Mouse (Mus musculus) right cerebral cortex, postnatal 10 days (tissue): ENCODE measurements around the gene Abcg1.

Source experiments
- DNase-seq, 2 experiments: peaks; one replicate each; pipeline ENCODE4 v3.0.0; 2021; ENCODE audit warnings: low spot score in 2 of 2

Gene Abcg1

DNA sequence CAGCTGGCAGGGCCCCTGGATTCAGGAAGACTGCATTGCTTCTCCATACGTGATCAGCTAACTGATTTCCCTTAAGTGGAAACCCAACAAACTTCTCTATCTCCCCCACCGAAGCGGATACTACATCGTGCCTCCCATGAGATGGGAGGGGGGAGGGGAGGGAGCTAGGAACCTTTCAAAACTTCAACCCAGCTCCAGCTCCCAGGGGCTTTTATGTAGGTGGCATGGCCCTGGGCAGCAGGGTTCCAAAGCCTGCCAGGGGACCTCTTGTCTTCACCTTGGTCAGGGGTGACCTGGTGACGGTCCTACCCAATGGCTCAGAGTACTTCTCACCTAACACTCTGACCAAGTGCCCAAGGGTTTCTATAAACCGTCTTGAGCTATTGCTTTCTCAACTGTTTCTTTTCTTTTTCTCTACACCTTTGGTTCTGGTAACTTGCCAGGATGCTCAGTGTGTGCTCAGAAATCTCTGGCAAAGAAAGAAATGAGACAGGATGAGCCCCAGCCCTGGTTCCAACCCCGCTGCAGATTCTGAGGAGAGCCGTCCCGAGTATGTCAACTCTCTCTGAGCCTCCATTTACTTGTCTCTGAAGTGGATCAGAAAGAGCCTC lies 71.3 kb downstream of the Abcg1 start:
- DNase-seq: no peak

DNA sequence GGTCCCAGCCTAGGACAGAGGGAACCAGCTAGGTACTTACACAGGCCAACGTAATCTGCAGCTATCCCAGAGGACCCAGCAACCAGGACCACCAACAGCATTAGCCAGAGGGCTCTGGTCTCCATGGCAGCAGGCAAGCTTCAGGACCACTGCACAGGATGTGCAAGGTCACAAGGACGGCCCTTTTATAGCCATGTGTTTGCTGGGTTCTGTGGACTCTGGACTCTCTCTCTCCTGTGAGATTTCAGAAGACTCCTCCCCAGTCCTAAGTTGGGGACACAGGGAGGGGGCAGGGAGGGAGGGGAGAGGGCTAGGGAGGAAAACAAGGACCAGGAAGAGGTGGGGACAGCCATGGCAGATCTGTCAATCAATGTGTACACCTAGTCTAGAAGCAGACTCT lies 72.0 kb downstream of the Abcg1 start, which contains the start of gene Tff3:
Gene Tff3 (minus strand): TSS at position 195 of the 400 bp plus-strand sequence.
- DNase-seq: no peak

DNA sequence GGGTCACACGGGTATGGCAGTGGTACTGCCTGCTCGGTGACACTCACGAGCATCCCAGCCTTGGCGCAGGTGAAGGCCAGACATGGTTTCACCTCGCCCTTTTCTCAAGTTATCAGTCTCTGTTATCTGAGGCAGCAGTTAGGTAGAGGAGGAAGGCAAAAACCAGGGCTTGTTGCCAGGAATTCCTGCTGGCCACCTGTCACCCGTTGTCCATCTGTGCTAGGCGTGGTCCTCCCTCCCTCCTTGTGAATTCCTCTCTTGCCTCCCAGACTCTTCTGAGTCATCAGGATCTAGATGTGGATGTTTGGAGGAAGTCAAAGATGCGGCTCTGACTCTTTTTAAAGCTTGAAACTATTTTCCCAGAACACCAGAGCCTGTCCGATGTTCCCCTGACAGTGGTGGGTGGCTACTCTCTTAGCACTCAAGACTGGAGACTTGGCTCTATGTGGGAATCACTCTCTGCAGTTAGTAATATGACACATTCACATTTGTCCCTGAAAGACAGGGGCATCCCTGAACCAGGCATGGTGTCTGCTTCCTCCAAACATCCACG lies 73.9 kb downstream of the Abcg1 start:
- no peak for DNase-seq

- DNase-seq: no peak
Measured at GRCm38 (mm10) chr17:31133776-31134175, 76.3 kb downstream of the Abcg1 start.

GRCm38 (mm10) chr17:31134913-31135312 lies 77.4 kb downstream of the Abcg1 start:
- no peak for DNase-seq

GRCm38 (mm10) chr17:31136291-31136690 lies 78.8 kb downstream of the Abcg1 start:
- DNase-seq: no peak

DNA sequence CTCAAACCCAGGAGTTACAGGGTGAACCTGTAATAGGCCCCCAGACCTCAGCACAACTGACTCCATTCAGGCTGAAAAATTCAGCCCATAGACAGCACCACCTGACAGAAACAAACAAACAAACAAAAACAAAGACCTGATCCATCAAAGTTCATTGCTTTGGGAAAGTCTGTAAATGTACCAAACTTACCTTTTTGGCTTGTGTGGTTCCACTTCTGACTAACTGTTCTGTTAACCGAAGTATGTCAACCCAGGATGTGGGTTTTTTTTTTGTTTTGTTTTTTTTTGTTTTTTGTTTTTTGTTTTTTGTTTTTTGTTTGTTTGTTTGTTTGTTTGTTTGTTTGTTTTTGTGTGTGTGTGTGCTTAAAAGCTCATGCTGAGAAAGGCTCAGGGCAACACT lies 79.3 kb downstream of the Abcg1 start:
- no peak for DNase-seq

DNA sequence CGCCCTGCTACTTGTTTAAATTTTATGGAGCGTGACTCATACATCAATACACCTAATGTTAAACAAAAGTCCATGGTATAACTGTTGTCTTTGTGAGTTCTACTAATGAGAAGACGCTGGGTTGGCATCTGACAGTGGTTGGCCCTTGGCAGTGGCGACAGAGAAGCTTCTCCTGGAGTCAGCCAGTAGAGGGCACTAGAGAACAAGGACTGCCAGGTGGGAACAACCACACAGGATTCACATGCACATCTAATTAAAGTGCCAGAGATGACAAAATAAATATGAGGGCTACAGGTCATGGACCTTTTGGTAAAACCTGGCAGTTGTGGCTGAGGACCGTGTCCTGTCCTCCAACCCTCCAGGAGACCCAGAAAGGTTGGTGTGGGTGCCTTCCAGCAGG lies 80.9 kb downstream of the Abcg1 start:
- peak in 1 of 2 experiments; percentile 73 for DNase-seq

- no peak for DNase-seq
Measured at GRCm38 (mm10) chr17:31142116-31142515, 84.6 kb downstream of the Abcg1 start.

DNA sequence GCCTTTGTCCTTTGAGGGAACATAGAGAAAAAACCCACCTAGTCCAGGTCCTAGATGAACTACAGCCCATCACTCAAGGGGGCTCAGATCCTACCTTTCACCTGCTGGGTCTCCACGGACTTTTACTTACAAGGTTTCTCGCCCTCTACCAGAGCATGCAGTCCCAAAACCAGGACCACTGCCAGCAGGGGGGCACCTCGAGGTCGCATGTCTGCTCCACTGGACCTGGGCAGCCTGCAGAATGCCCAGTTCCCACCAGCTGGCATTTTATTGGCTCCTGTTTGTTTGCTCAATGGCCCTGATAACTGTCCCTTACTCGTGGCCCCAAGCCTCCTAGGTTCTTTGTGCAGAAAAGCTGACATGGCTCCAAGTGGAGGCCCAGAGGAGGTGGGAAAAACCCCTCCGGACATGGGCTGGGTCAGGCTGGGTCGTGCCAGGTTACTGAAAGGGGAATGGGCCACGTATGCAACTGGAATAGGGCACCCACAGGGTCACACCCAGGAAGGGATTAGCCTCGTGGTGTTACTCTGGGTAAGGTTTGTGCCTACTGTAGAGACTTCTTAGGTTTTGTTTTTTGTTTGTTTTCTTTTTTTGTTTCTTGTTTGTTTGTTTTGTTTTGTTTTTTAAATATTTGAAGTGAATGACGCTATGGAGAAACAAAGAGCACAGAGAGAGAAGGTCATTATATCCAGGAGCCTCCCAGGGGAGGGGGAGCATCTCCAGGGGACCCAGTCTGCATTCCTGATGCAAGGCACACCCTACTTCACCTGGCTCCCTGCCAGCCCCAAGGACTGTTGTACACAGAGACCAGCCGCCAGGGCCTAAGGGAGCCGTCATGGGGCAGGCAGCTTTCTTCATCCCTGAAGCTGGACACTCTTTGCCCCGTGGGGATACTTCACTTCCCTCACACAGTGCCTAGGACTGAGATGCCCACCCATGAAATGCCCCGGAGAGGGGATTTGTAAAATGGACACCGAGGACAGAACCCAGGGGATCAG lies 86.9 kb downstream of the Abcg1 start, which contains the start of gene Tff2:
Gene Tff2 (minus strand): TSS at position 243 of the 998 bp plus-strand sequence.
- DNase-seq: no peak

DNA sequence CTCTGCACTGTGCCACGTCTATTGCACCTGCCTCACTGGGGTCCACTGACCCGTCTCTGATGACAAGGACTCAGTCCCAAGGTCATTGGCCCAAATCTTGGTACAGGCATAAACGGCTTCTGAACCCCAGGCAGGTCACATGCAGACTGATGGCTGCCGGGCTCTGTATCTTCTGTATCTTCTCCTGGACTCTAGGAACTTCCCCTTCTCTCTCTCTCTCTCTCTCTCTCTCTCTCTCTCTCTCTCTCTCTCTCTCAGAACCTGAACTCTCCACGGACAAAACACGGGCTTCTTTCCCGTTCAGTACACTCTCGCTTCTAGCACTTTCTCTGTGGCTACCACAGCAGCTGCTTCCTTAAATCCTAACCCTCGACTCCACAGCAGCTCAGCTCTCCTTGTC lies 88.5 kb downstream of the Abcg1 start:
- no peak for DNase-seq

DNA sequence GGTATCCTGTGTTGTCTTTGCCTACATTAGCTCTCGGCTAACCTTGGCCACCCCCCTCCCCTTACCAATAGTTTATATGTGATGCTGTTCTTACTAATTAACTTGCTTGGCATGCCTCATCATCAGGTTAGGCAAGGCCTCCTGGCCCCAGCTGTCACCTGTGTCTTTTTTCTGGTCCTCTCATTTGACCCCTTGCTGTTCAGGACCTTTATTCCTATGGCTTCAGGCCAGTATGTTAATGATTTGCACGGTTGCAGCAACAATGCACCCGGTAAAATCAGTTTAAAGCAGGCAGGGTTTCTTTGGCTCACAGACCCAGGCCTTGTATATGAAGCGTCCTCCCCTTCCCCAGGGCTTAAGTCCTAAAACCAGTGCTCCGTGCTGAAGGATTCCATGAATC lies 95.0 kb downstream of the Abcg1 start:
- DNase-seq: no peak

GRCm38 (mm10) chr17:31152966-31153499 lies 95.6 kb downstream of the Abcg1 start:
- DNase-seq: no peak

- peak in 1 of 2 experiments; percentile 27 for DNase-seq
Measured at GRCm38 (mm10) chr17:31153785-31154184, 96.3 kb downstream of the Abcg1 start.

- DNase-seq: no peak
Measured at GRCm38 (mm10) chr17:31157921-31158320, 100.4 kb downstream of the Abcg1 start.

DNA sequence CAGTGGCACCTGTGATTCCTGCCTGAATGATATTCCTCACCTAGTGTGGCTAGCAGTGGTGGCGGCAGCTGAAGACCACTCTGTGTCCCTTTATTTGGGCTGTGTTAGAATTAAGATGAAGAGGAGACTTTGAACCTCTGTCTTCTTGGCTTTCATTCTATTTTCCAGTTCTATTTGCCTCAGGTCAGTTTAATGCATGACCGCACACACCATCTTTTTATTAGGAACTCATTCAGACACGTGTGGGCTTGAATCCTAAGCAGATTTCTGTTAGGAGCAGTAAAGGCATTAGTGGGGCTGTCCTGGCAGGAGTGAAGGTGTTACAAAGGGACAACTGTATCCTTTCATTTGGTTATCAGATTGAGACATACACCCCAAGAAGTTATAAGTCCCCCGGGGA lies 102.8 kb downstream of the Abcg1 start:
- no peak for DNase-seq

GRCm38 (mm10) chr17:31162607-31163006 lies 105.1 kb downstream of the Abcg1 start:
- DNase-seq: no peak

DNA sequence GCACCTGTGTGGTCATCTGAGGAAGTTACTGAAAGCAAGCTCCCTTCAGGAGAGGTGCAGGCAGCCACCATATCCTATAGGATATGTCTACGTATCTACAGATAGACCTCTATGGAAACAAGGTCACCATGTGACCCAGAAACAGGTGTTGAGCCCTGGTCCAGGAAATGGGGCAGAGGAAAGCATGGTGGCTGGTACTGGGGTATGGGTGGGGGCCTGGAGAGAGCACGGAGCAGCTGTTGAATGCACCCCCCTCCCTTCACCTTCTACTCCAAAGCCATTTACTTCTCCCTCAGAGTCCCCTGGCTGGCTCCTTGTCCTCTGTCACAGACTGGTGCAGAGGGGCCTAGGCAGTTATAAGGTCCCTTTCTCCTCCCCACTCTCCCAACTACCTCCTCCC lies 106.3 kb downstream of the Abcg1 start:
- no peak for DNase-seq

- DNase-seq: no peak
Measured at GRCm38 (mm10) chr17:31165127-31165526, 107.7 kb downstream of the Abcg1 start, which contains the start of gene Tff1. TSS of gene Tff1 (minus strand) at chr17:31165277.
